Mouse (Mus musculus) thymus, postnatal 36 days (tissue): ENCODE results near the gene Hmgb2.

Source experiments
- DNase-seq, 2 experiments: peaks; one replicate each; pipeline ENCODE4 v3.0.0; 2022; ENCODE audit warnings: mixed read lengths in 2 of 2

Gene Hmgb2

GRCm38 (mm10) chr8:57563726-57564125 lies 52.0 kb downstream of the Hmgb2 start:
- no peak for DNase-seq

GRCm38 (mm10) chr8:57565039-57565438 lies 53.3 kb downstream of the Hmgb2 start:
- DNase-seq, result no peak
